Mouse (Mus musculus): ENCODE data around the gene Bbs1. TPM values are rescaled to one million over a fixed set of nuclear protein-coding genes. Genes with fewer than 3 reads are reported as not detected.
"Not testable (repeated sequence)": the region's sequence is repeated elsewhere in the genome, so short reads cannot be mapped to it uniquely, and the experiment has no call there.

The Bbs1 gene
- total RNA-seq, 4 experiments from 2014 or later = 2.6 to 3.2 (median 2.9) TPM

DNA sequence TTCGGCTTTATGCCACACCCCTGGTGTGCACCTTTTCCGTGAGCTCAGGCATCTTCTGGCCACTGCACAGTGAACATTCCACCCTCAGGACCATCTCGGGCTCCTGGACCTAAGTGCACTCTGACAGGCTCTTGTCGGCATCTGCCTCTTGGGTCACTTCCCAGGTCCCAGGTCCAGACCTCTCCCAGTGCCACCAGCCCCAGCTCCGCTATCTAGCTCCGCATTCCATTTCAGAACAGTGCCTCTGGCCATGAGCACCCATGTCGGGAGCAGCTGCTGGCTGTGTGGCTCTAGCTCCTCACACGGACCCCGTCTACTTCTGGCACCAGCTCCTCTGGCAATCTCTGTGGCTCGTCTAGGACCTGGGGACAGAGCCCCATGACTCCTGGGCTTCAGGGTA is 16.6 kb downstream of the Bbs1 start:
- no peak for DNase-seq (ENCODE audit: low spot score)

DNA sequence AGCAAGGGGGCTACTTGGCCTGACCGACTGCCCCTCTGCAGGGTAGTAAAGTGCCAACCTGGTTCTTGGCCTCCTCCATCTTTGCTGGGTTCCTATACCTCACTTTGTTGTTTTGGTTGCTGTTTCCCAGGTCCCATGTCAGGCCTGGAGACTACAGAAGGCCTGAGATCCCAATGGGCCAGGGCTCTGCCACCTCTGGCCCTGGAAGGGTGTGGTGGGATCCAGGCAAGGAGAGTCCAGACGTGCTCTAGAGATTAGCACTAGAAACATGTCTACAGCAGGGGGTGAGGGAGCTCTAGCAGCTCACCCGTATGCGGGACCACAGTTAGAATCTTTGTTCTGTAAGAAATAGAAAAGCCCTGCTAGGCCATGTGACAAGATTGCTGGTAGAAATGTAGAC is 22.5 kb downstream of the Bbs1 start:
- no peak for DNase-seq (ENCODE audit: low spot score)

DNA sequence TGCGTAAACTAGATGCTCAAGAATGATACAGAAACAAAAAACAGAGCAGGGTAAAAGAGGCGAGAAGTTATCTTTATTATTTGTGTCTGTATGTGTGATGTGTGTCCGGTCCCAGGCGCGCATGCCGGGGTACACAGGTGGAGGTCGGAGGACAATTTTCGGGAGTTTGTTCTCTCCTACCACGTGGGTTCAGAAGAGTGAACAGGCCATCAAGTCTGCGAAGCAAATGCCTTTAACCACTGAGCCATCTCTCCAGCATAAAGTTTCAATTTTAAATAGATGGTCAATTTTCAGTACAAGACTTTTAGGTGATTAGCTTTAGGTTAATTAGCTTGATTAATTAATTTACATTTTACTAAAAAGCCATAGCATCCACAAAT is 27.1 kb downstream of the Bbs1 start:
- DNase-seq (ENCODE audit: low spot score) = no peak

- DNase-seq (ENCODE audit: low spot score) = peak; percentile 97
These were observed 27.8 kb downstream of the Bbs1 start, which contains the start of gene Zdhhc24 for GRCm38 (mm10) chr19:4878405-4879323. Gene Zdhhc24, plus strand, starts transcription at chr19:4878668.

DNA sequence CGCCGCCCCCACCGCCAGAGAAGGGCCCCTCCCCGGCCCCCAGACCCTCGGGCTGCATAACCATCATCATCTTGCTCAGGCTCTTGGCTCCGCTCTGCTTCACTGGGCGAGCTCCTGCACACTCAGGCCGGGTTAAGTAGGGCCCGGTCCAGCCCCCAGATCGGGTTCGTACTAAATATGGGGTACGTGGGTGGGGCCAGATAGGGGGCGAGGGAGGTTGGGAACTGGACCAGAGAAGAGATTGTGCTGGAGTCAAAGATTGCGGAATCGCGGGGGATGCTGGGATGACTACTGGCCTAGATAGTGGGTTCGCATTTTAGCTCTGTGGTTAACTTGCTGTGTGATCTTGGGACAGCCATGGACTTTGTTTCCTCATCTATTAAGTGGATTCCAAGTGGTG is 28.6 kb downstream of the Bbs1 start, which contains the start of gene Actn3:
TSS of gene Actn3 (minus strand) at position 125 of the 400 bp plus-strand sequence.
- DNase-seq (ENCODE audit: low spot score) = peak; percentile 23

DNA sequence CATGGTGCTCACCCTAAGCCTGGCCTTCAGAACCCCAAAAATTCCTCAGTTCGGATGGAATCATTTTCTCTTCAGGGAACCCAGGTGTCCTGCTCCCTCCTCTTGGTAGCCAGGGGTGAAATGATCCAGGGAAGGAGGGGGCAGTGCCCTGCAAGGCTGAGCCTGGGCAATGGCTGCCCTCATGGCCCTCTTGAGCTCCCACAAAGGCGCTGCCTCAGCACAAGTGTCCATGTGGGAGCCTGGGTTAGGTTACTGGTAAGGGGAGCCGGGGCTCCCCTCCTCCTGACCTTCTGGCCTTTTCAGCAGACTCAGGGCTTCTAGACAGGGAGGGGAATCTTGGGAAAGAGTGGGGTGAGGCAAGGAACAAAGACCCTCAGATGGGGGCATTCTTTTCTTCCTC is 29.7 kb downstream of the Bbs1 start:
- no peak for DNase-seq (ENCODE audit: low spot score)

DNA sequence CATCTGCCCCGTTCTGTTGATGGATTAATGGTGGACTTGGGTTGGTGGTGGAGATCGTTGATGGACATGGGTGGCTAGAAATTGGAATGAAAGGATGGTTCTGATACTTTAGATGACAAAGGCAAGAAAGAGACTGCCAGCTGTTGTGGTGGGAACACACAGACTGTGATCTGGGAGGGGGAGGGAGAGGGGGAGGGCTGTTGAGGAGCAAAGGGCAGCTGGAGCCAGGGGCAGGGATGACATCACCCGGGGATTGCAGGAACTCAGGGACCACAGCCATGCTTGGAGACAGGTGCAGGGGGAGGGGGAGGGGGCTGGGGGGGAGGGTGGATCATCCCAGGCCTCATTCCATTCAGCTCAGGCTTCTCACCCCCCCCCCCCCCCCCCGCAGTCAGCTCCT is 30.2 kb downstream of the Bbs1 start:
- DNase-seq (ENCODE audit: low spot score) = no peak

- DNase-seq (ENCODE audit: low spot score) = not testable (repeated sequence)
These were observed 31.8 kb downstream of the Bbs1 start for GRCm38 (mm10) chr19:4874613-4875012.

- no peak for DNase-seq (ENCODE audit: low spot score)
These were observed 41.3 kb downstream of the Bbs1 start for GRCm38 (mm10) chr19:4865147-4865546.

DNA sequence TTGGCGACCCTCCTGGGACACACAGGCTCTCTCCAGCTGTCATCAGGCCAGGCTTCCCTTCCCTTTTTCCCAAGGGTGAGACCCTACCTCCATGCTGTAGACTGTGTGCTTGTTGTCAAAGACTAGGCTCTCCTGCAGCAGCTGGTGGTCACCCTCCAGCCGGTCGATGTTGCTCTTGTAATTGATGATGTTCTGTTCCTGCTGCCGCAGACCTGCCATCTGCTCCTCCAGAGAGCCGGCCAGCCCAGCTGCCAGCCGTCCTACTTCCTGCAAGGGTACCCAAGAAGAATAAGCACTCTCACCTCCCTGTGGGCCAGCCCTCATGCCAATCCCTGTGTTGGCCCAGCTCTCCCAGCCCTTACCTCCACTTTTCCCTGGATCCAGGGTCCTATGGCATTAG is 43.4 kb downstream of the Bbs1 start:
- no peak for DNase-seq (ENCODE audit: low spot score)

GRCm38 (mm10) chr19:4859081-4859480 is 47.3 kb downstream of the Bbs1 start:
- DNase-seq (ENCODE audit: low spot score) = no peak

DNA sequence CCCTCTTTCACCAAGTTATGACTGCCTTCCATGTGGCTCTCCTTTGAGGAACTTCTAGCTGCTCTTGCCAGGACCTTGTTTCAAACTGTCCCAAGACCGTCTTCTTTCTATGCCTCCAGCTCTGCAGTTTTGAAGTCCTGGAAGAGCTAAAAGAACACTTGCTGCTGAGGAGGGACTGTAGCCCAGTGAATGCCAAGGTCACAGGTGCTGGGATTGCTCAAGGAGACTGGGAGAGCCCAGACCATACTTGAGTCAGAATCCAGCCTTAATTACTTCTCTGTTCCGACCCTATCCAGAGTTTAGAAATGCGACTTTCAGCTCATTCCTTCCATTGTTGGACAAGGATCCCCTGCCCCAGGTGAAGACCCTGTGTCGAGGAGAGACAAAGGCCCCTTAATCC is 50.5 kb downstream of the Bbs1 start:
- no peak for DNase-seq (ENCODE audit: low spot score)

DNA sequence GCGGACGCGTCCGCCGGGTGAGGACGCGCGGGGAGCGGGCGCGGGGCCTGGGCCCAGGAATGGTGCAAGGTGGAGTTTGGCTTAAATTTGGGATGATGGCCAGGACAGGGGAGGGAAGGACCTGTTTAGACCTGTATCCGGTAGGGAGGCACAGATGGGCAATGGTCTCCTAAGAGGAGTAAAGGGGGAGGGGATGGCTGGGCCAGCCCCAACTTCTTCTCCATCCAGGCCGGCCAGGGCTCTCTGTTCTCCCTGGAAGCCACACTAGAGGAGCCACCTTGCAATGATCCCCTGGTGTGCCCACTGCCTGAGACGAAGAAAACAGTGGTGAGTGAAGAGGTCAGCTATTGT is 51.0 kb downstream of the Bbs1 start:
- no peak for DNase-seq (ENCODE audit: low spot score)

GRCm38 (mm10) chr19:4854552-4855469 is 51.6 kb downstream of the Bbs1 start, which contains the start of gene Ctsf:
Gene Ctsf, plus strand, starts transcription at chr19:4855130.
- DNase-seq (ENCODE audit: low spot score) = peak; percentile 91

GRCm38 (mm10) chr19:4850281-4850680 is 56.1 kb downstream of the Bbs1 start:
- DNase-seq (ENCODE audit: low spot score) = no peak

DNA sequence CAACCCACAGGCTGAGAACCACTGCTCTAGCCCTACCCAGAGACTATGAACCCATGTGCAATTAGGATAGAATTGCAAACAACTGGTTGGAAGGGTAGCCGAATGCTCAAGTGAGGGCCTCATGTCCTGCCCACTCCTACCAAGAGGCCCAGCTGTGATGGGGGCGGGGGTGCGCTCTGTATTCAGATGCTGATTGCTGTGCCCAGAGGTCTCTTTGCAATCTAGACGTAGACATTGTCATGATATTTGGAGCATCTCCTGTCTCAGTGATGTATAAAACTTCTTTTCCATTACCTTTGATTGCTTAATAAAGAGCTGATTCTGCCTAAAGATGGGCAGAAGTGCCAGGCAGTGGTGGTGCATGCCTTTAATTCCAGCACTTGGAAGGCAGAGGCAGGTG is 56.6 kb downstream of the Bbs1 start:
- DNase-seq (ENCODE audit: low spot score) = no peak

- DNase-seq (ENCODE audit: low spot score) = no peak
These were observed 58.9 kb downstream of the Bbs1 start for GRCm38 (mm10) chr19:4847490-4847889.

- no peak for DNase-seq (ENCODE audit: low spot score)
These were observed 60.6 kb downstream of the Bbs1 start for GRCm38 (mm10) chr19:4845846-4846245.

DNA sequence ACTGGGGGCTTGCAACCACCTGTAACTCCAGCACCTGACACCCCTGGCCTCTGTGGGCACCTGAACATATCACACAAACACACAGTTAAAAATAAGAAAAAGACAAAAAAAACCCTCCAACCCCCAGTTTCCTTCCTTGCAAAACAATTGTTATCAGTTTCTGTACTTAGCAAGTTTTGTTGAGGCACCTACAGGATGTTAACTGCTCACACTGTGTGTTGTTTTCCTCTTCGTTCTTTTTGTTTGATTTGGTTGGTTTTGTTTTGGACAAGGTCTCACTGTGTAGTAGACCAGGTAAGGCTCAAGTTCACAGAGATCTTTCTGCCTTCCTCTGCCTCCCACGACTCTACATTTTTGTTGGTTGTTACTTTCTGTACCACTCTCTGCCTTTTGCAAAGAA is 63.8 kb downstream of the Bbs1 start:
- no peak for DNase-seq (ENCODE audit: low spot score)

DNA sequence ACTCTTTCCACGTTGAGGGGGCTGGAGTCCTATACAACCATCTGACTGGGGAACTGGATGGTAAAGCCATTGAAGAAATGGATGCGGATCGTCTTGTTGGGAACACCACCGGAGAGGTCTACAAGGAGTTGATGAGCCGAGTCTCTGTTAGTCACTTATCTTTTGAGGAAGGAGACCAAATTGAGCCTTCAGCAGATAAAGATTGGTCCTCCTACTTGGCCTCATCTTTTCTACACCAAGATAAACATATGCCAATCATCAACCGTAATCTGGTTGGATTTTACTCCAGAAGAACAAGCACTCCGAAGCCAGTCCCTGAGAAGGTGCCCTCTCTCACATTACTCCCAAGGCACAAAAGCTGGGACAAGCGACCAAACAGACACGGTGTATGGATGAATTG is 65.6 kb downstream of the Bbs1 start:
- DNase-seq (ENCODE audit: low spot score) = no peak

DNA sequence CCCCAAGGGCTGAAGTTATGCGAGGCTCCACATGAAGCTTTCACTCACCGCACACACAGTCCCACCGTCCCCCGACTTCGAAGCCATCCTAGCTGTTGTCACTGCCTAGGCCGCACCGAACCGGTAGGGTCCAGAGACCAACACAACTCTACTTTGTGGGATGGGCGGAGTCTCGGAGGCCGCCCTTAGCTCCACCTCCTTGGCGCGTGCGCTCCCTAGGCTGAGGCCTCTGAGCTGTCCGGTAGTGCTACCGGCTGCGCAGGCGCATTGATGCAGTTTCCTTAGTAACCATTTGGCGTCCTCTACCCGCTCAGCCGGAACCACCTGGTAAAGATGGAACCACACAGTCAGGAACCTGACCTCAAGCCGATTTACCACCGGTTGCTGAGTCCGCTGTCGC is 67.3 kb downstream of the Bbs1 start, which contains the start of the genes Ccs and Ccdc87:
TSS of gene Ccs (minus strand) at position 184 of the 400 bp plus-strand sequence.
TSS of gene Ccdc87 (plus strand) at position 218 of the 400 bp plus-strand sequence.
- peak; percentile 97 for DNase-seq (ENCODE audit: low spot score)

- DNase-seq (ENCODE audit: low spot score) = no peak
These were observed 67.8 kb downstream of the Bbs1 start for GRCm38 (mm10) chr19:4838526-4839140.
